Mouse (Mus musculus) CD4-positive helper T cell, adult 2 months (primary cell): ENCODE measurements at regions not wholly inside any gene's neighbourhood (a gene's known extent, or its start where the extent isn't known, plus 50 kb on each side); places are given as distances from the start of the nearest gene placed in this dataset.

Experiments
- DNase-seq: peaks from one replicate; pipeline ENCODE4 v3.0.0-alpha.2; 2012; ENCODE audit warnings: low read depth, missing footprints, low spot score

GRCm38 (mm10) chr12:113422736-113423254 lies 66.5 kb upstream of the Adam6b start:
- DNase-seq = no peak

DNA sequence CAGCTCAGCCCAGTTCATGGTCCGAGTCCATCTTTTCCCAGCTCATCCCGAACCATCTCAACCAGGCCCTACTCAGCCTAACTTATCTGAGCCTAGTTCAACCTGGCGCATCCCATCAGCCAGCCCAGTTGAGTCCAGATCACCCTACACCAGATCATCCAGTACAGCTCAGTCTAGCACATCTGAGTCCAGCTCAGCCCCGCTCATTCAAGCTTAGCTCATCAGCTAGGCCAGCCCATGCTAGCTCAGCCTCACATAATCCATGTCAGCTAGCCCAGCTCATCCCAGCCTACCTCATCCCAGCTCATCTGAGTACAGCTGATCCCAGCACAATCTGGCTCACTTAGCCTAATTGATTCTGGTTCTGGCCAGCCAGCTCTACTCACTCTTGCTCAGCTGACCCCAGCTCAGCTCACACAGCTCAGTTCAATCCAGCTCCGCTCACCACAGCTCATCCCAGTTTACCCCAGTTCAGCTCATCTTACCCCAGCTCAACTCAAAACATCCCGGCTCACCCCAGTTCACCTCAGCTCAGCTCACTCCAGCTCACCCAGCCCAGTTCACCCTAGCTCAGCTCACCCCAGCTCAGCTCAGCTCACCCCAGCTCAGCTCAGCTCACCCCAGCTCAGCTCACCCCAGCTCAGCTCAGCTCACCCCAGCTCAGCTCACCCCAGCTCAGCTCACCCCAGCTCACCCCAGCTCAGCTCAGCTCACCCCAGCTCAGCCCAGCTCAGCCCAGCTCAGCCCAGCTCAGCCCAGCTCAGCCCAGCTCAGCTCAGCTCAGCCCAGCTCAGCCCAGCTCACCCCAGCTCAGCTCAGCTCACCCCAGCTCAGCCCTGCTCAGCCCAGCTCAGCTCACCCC lies 65.3 kb upstream of the Adam6b start:
- peak; percentile 51 for DNase-seq

DNA sequence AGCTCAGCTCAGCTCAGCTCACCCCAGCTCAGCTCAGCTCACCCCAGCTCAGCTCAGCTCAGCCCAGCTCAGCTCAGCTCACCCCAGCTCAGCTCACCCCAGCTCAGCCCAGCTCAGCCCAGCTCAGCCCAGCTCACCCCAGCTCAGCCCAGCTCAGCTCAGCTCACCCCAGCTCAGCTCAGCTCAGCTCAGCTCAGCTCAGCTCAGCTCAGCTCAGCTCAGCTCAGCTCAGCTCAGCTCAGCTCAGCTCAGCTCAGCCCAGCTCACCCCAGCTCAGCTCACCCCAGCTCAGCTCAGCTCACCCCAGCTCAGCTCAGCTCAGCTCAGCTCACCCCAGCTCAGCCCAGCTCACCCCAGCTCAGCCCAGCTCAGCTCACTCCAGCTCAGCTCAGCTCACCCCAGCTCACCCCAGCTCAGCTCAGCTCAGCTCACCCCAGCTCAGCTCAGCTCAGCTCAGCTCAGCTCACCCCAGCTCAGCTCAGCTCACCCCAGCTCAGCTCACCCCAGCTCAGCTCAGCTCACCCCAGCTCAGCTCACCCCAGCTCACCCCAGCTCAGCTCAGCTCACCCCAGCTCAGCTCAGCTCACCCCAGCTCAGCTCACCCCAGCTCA lies 64.6 kb upstream of the Adam6b start:
- DNase-seq = peak; percentile 56

- peak; percentile 61 for DNase-seq
Measured at GRCm38 (mm10) chr12:113425209-113426070, 63.9 kb upstream of the Adam6b start.

GRCm38 (mm10) chr12:113426636-113427035 lies 62.7 kb upstream of the Adam6b start:
- no peak for DNase-seq

- DNase-seq = peak; percentile 63
Measured at GRCm38 (mm10) chr12:113427339-113427738, 62.0 kb upstream of the Adam6b start.

GRCm38 (mm10) chr12:113428461-113428860 lies 60.9 kb upstream of the Adam6b start:
- no peak for DNase-seq

DNA sequence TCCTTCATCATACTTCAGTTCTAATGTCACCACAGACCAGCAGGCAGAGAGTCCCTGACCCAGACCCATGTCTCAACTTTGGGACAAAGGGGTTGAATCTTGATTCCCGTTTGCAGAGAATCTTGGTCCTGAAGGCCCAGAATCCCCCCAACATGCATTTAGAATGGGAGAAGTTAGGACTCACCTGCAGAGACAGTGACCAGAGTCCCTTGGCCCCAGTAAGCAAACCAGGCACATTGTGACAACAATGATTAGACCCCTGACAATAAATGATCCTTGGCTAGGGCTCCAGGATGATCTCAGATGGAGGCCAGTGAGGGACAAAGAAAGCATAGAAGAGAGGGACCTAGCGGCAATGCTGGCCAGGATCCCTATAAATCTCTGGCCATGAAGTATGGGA lies 60.4 kb upstream of the Adam6b start:
- no peak for DNase-seq

DNA sequence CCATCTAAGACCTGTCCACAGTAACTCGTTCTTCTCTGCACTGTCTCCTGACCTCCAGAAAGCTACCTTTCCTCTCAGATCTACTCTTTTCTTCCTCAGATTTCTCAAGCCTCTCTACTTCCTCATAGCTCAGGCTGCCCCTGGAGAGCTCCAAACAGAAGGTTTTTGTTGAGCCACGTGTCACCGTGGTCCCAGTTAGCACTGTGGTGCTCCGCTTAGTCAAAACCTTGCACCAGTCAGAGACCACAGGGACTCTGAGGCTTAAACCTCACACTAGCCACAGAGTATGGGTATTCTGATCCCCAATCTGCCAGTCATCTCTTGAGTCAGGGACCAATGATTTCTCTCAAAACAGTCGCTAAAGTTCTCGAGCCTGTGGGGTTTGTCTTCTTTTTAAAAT lies 59.0 kb upstream of the Adam6b start:
- no peak for DNase-seq
